Mouse (Mus musculus): ENCODE measurements around the gene Abhd15. TPM values are rescaled to one million over a fixed set of nuclear protein-coding genes. Genes with fewer than 3 reads are reported as not detected.

Gene Abhd15
- polyA plus RNA-seq, 1 experiment = 0.77 TPM

GRCm38 (mm10) chr11:77506941-77507340 is 8.0 kb upstream of the Abhd15 start:
- Histone ChIP-seq H3K27ac (ENCODE audit: insufficient read depth, low read length) (no peak overlapping the region), H3K4me1 (ENCODE audit: control insufficient read depth, insufficient read depth, low read length) (no peaks in the 10 kb centered on the region), H3K4me3 (ENCODE audit: insufficient read depth, low read length) (no peak overlapping the region)
- TF ChIP-seq POLR2A (IDR thresholded peaks at IDR 0.05; ENCODE audit: extremely low read depth, insufficient read depth, low read length) = no peak
- TF ChIP-seq CTCF (IDR thresholded peaks at IDR 0.05; ENCODE audit: extremely low read depth, insufficient read depth, low read length) = no peak

- Histone ChIP-seq H3K27ac (ENCODE audit: insufficient read depth, low read length) (no peak overlapping the region), H3K4me3 (ENCODE audit: insufficient read depth, low read length) (no peak overlapping the region)
Measured at GRCm38 (mm10) chr11:77507426-77507825, 7.5 kb upstream of the Abhd15 start.

GRCm38 (mm10) chr11:77508068-77509021 is 6.6 kb upstream of the Abhd15 start:
- peak overlapping the region; percentile 37 for H3K4me3 ChIP-seq (ENCODE audit: insufficient read depth, low read length)
- H3K4me1 ChIP-seq (ENCODE audit: control insufficient read depth, insufficient read depth, low read length) = peaks cover 1% of the 10 kb centered on the region; the same call in 1 of the 2 replicates
- H3K27ac ChIP-seq (ENCODE audit: insufficient read depth, low read length) = no peak overlapping the region
- TF ChIP-seq POLR2A (IDR thresholded peaks at IDR 0.05; ENCODE audit: extremely low read depth, insufficient read depth, low read length) = peak; percentile 60
- peak; percentile 55 for TF ChIP-seq CTCF (IDR thresholded peaks at IDR 0.05; ENCODE audit: extremely low read depth, insufficient read depth, low read length)

More at GRCm38 (mm10) chr11:77507426-77507825, 7.5 kb upstream of the Abhd15 start:
- TF ChIP-seq CTCF (IDR thresholded peaks at IDR 0.05; ENCODE audit: extremely low read depth, insufficient read depth, low read length) = no peak
- no peak for TF ChIP-seq POLR2A (IDR thresholded peaks at IDR 0.05; ENCODE audit: extremely low read depth, insufficient read depth, low read length)
- peaks cover under 1% of the 10 kb centered on the region; the same call in 1 of the 2 replicates for H3K4me1 ChIP-seq (ENCODE audit: control insufficient read depth, insufficient read depth, low read length)

GRCm38 (mm10) chr11:77511336-77511735 is 3.6 kb upstream of the Abhd15 start:
- TF ChIP-seq POLR2A (IDR thresholded peaks at IDR 0.05; ENCODE audit: extremely low read depth, insufficient read depth, low read length) (no peak), CTCF (IDR thresholded peaks at IDR 0.05; ENCODE audit: extremely low read depth, insufficient read depth, low read length) (no peak)
- H3K27ac ChIP-seq (ENCODE audit: insufficient read depth, low read length) = no peak overlapping the region
- no peak overlapping the region for H3K4me3 ChIP-seq (ENCODE audit: insufficient read depth, low read length)
- peaks cover 1% of the 10 kb centered on the region; the same call in 1 of the 2 replicates for H3K4me1 ChIP-seq (ENCODE audit: control insufficient read depth, insufficient read depth, low read length)

GRCm38 (mm10) chr11:77512891-77513810 is 1.8 kb upstream of the Abhd15 start:
- H3K27ac ChIP-seq (ENCODE audit: insufficient read depth, low read length) = peak overlapping the region; percentile 64; the same call in 1 of the 2 replicates
- TF ChIP-seq POLR2A (IDR thresholded peaks at IDR 0.05; ENCODE audit: extremely low read depth, insufficient read depth, low read length) = peak; percentile 13; the same call in 1 of the 2 replicates
- TF ChIP-seq CTCF (IDR thresholded peaks at IDR 0.05; ENCODE audit: extremely low read depth, insufficient read depth, low read length) = no peak

GRCm38 (mm10) chr11:77513811-77514170 is 1.1 kb upstream of the Abhd15 start:
- TF ChIP-seq POLR2A (IDR thresholded peaks at IDR 0.05; ENCODE audit: extremely low read depth, insufficient read depth, low read length) (no peak), CTCF (IDR thresholded peaks at IDR 0.05; ENCODE audit: extremely low read depth, insufficient read depth, low read length) (no peak)
- Histone ChIP-seq H3K4me3 (ENCODE audit: insufficient read depth, low read length) (peak overlapping the region; percentile 31), H3K27ac (ENCODE audit: insufficient read depth, low read length) (no peak overlapping the region), H3K4me1 (ENCODE audit: control insufficient read depth, insufficient read depth, low read length) (peaks cover 1% of the 10 kb centered on the region; the same call in 1 of the 2 replicates)

More at GRCm38 (mm10) chr11:77512891-77513810, 1.8 kb upstream of the Abhd15 start:
- Histone ChIP-seq H3K4me1 (ENCODE audit: control insufficient read depth, insufficient read depth, low read length) (peaks cover 1% of the 10 kb centered on the region; the same call in 1 of the 2 replicates), H3K4me3 (ENCODE audit: insufficient read depth, low read length) (peak overlapping the region; percentile 31)

- H3K4me1 ChIP-seq (ENCODE audit: control insufficient read depth, insufficient read depth, low read length) = peaks cover 1% of the 10 kb centered on the region; the same call in 1 of the 2 replicates
- H3K4me3 ChIP-seq (ENCODE audit: insufficient read depth, low read length) = peak overlapping the region; percentile 24; the same call in 1 of the 2 replicates
- no peak overlapping the region for H3K27ac ChIP-seq (ENCODE audit: insufficient read depth, low read length)
- TF ChIP-seq CTCF (IDR thresholded peaks at IDR 0.05; ENCODE audit: extremely low read depth, insufficient read depth, low read length) (no peak), POLR2A (IDR thresholded peaks at IDR 0.05; ENCODE audit: extremely low read depth, insufficient read depth, low read length) (no peak)
Measured at GRCm38 (mm10) chr11:77514281-77514831, 565 bp upstream of the Abhd15 start.

- no peak for TF ChIP-seq CTCF (IDR thresholded peaks at IDR 0.05; ENCODE audit: extremely low read depth, insufficient read depth, low read length)
- H3K4me1 ChIP-seq (ENCODE audit: control insufficient read depth, insufficient read depth, low read length) = peaks cover 1% of the 10 kb centered on the region; the same call in 1 of the 2 replicates
- no peak within 1 kb of the TSS for H3K27ac ChIP-seq (ENCODE audit: insufficient read depth, low read length)
- H3K4me3 ChIP-seq (ENCODE audit: insufficient read depth, low read length) = peak within 1 kb of the TSS; percentile 24
Measured at GRCm38 (mm10) chr11:77515637-77516552, 974 bp downstream of the Abhd15 start, which contains the start of gene Trp53i13. TSS of gene Trp53i13 (minus strand) at chr11:77515980.

Measured in cortical plate, adult 2 months (tissue).